Mouse (Mus musculus): ENCODE measurements at regions not wholly inside any gene's neighbourhood (a gene's known extent, or its start where the extent isn't known, plus 50 kb on each side); places are given as distances from the start of the nearest gene placed in this dataset.
A peak's percentile ranks its signal among the peaks of the same experiment; 100 is the strongest.
"Not testable (repeated sequence)": the region's sequence is repeated elsewhere in the genome, so short reads cannot be mapped to it uniquely, and the experiment has no call there.

DNA sequence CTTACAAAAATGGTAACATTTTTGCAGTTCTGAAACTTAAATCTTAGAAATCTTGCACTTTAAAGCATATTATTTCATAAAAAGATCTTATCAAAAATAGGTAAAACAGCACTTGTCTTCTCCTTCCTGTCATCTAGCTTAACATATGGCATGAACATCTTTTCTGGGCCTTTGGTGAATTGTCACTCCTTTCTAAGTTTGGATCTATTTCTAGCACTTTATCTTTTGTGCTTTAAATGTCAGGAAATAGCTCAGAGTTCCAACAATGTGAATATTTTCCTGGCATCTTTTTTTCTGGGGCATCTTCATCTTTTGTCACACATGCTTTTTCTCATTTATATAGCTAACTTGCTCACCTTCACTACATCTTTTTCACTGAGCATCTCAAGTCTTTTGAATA, 527.4 kb upstream of the Gm5150 start:
- no peak for DNase-seq (ENCODE audit: low read depth, low spot score)

DNA sequence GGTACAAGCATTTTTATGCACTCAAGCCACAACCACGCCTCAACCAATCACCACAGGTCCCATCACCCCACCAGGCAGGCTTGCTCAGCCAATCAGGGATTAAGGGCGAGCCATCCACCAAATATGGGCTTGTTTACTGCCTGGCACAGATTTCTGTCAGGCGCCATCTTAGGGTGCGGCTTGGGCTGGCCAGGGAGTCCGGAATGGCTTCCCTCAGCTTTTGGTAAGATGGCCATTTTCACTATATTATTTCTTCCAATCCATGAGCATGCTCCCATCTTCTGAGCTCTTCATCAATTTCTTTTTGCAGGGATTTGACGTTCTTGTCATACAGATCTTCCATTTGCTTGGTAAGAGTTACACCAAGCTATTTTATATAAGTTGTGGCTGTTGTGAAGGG, 521.3 kb upstream of the Gm5150 start:
- DNase-seq (ENCODE audit: low read depth, low spot score) = not testable (repeated sequence)

DNA sequence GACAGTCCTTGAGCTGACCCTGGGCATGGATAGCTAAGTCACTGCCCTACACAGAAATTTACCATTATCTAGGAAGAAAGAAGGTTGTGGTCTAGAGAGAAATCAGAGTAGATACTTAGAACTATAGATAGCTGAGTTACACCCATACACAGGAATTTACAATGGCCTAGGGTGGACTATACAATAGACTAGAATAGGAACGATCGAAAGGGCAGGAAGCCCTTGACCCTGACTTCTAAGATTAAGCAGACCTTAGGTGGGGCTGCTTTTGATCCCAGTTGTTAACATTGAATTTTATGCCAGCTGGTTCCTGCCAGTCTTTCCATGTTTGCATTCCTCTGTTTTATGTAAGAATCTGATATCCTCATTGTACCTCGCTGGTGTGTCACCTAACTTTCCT, 482.2 kb upstream of the Gm5150 start:
- DNase-seq (ENCODE audit: low read depth, low spot score) = not testable (repeated sequence)

DNA sequence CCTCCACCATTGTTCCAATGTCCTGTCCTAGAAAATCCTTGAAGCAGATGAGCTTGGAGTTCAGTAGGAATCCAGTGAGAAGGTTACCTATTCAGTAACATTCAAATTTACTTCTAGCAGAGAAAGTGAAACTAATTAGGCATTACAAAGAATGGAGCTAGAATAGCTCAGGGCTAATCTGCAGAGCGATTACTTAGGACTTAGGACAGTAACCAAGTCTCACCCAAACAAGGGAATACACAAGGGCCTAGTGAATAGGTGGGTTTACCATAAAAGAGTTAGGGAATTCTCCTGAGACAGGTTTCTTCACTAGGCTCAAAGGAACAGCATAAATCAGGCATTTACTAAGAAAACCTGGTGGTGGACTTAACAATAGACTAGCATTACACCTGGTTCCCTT, 476.5 kb upstream of the Gm5150 start:
- no peak for DNase-seq (ENCODE audit: low read depth, low spot score)

DNA sequence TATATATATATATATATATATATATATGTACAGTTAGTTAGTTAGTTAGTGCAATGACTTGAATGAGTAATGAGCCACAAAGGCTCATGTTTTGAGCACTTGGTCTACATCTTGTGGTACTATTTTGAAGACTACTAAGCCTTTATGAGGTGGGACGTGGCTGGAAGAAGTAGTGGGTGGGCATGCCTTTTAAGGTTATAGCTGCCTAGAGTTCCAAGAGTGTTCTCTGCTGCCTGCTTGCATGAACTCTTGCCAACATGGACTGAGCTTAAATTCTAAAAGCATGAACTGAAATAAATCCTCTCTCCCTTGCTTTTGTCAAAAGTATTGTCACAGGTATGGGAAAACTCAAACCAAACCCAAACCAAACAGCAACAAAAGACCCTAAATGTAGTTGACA, 465.1 kb upstream of the Gm5150 start:
- DNase-seq (ENCODE audit: low read depth, low spot score) = no peak

DNA sequence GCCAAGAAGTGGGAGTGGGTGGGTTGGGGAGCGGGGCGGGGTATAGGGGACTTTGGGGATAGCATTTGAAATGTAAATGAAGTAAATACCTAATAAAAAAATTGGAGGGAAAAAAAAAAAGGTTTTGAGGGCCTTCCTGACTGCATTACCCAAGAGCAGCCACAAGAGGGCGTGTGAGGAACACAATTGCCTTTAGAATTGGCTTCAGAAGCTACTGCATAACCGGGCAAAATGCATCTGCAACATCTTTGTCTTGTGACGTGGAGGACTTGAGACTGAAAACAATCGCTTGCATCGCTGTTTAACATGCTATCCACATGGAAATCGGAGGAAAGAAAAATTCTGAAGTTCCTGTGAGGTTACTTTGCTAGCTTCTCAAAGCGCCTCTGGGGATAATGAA, 460.2 kb upstream of the Gm5150 start:
- DNase-seq (ENCODE audit: low read depth, low spot score) = peak; percentile 79

DNA sequence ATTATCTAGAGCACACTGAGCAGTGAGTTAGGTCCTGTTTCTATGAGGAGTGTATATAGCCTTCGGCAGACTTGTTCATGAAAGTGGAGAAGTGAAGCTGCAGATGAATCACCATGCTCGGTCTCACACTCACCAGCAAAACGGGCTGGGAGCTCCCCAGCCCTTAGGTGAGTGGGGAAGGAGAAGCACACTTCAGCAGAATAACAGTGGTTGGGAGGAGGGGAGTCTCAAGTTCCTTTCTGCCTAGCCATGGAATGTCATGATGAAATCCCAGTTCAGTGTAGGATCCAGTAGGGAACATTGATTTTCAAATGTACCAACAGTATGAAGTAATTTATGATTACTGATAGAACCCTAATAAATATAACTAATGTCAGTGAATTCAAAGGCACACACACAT, 459.1 kb upstream of the Gm5150 start:
- no peak for DNase-seq (ENCODE audit: low read depth, low spot score)

DNA sequence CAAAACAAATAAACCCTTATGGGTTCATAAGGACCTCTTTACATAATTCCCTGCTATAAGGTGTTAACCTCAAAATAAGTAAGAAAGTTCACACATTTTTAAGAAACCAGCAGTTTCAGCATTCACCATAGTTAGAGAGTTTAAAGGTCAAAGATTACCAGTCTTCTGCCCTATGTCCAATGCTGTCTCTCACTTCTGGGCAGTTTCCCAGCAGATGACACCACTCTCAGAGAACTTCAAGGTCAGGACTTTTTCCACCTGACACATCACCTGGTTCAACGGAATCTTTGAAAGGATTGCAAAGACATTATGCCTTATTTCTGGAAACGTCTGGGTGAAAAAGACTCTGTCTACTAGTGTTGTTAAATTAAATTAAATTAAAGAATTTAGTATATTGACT, 458.1 kb upstream of the Gm5150 start:
- DNase-seq (ENCODE audit: low read depth, low spot score) = no peak

DNA sequence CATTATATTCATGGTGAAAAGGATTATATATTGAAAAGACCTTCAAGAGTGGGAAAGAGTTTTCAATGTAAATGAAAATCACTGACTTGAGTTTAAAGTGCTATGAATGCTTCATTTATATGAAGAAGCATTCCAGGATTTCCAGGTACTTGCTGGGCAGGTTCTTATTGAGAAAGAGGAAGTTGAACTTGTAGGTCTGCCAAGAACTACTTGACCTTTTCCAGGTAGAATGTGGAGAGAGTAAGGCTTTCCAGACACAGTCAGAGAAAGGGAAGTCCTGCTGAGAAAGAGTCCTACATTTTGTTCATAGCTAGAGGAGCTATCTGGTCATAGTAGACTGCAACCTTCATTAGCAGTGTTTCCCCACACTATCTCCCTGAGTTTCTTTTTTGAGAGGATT, 426.8 kb upstream of the Gm5150 start:
- DNase-seq (ENCODE audit: low read depth, low spot score) = no peak

DNA sequence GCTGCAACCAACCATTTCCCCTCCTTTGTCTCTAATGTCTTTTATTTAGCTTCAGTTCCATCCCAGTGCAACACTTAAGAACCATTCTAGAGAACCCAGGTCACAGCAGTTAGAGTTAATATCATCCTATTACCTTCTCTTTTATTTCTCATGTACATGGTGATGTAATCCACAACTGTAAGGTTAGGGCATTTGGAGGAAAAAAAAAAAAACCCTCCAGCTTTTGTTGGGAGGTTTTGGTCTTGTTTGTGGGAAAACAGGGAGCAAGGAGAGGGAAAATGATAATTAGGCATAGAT, 425.5 kb upstream of the Gm5150 start:
- DNase-seq (ENCODE audit: low read depth, low spot score) = no peak

DNA sequence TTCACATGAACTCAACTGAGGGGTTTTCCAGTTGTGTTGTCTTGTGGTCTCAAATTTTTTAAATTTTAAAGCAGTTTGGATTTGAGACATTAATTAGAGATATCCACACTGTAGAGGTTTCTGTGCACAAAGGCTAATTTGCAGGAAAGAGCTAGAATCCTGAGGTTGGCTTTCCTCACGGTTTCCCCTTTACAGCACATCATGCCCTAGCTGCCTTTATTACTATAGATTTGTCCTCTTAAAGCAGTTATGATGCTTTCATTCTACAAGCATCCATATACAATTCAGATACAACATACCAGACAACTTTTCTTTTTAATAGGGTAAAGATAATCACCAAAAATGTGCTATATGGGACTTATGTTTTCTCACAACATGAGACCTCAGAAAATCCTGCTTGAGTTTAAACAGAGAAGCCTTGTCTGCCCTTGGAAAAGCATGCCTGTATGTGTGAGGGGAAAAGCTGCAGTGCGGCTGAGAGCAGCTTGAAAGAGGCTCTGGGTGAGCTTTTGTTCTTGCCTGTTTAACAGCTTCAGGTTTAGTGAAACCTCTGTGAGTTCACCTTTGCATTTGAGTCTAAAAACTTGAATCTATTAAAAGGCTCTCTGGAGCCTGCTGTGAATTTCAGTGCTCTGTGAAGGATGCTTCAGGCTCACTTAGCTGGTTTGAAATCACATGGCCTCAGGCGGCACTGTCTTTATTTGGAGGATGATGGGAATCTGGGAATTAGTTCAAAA, 425.0 kb upstream of the Gm5150 start:
- DNase-seq (ENCODE audit: low read depth, low spot score) = no peak

Measured in mesoderm, embryonic 11.5 days (tissue).